Mouse (Mus musculus): Measurements from ENCODE around the gene Zfpl1.

Zfpl1 gene

DNA sequence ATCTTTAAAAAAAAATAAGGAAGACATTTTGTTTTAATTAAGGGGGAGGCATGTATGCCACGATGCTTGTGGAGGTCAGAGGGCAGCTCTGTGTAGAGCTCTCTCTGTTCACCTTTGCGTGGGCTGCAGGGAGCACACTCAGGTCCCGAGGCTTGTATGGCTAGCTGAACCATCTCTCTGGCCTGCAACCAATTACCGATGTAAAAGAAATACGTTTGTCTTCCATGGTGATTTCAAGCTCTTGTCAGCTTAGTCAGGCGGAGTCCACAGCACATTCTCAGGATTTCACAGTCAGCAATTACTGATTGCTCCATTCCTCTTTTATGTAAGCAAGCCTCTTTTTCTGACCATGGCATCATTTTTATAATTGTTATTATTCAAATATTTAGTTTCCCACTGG lies 16.4 kb upstream of the Zfpl1 start:
- DNase-seq (ENCODE audit: low read depth, low spot score), result no peak

DNA sequence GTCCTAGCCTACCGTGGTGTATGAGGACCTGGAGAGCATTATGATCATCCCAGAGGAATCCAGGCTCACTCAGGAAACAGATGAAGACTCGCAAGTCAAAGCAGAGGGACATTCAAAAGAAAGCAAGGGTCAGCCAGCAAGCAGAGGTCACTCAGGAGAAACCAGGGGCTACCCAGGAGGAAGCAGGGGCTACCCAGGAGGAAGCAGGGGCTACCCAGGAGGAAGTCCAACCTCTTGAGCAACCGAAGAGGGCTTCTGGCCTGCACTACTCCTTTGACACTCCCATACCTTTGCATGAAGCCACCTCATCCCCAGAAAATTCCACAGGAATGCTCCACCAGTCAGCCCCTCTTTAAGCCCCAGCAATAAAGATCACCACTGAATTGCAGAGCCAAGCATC lies 13.1 kb upstream of the Zfpl1 start:
- no peak for DNase-seq (ENCODE audit: low read depth, low spot score)

DNA sequence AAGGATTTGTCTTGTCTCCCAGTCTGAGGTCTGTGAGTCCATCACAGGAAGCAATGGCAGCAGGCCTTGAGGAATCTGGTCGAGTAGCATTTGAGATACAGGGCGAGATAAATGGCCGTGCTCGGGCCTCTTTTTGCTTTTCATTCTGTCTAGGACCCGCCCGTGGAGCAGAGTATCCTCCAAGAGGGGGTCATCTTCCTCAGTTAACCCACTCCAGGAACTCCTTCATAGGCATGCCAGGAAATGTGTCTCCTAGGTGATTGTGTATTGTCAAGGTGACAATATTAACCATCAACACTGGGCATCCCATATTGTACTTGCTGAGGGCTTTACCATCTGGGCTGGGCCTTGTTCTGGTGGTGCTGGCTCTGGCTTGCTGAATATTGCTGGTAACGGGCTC lies 9.4 kb upstream of the Zfpl1 start, which contains the start of gene AC131692.1:
Gene AC131692.1 (plus strand): TSS at position 301 of the 400 bp plus-strand sequence.
- no peak for DNase-seq (ENCODE audit: low read depth, low spot score)

DNA sequence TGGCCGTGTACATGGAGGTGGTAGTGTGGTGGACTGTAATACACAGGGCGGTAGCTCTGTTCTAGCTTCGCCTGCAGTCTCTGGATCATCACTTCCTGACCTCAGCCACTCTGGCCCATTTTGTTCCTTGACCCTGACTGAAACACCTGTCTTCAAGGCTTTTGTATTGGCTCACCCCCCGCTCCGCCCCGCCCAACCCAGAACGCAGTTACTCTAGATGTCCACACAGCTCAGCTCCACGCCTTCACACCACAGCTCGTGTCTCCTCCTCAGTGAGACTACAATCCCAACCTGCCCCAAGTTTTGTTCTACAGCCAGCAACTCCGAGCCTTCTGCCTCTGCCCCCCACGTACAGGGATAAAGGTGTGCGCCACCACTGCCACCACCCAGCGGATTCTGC lies 4.1 kb upstream of the Zfpl1 start:
- DNase-seq (ENCODE audit: low read depth, low spot score), result no peak

DNA sequence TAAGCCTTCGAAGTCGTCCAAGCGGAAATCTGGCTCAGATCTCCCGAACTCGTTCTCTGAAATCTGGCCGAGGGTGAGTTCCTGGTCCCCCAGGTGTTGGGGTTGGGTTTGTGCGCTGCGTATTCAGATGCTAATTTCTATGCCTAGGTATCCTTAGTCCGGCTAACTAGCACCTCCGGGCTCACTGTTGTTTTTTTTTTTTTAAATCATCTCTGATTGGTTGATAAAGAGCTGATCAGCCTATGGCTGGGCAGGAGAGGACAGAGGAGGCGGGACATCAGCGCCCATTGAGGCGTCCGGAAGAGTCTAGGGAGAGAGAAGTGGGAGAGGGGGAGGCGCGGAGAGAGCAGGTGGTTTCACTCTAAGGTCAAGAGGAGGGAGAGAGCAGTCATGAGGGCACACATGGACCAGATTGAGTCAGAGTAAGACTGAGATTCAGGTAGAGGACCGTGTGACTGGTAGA lies 692 bp upstream of the Zfpl1 start:
- DNase-seq (ENCODE audit: low read depth, low spot score), result no peak

DNA sequence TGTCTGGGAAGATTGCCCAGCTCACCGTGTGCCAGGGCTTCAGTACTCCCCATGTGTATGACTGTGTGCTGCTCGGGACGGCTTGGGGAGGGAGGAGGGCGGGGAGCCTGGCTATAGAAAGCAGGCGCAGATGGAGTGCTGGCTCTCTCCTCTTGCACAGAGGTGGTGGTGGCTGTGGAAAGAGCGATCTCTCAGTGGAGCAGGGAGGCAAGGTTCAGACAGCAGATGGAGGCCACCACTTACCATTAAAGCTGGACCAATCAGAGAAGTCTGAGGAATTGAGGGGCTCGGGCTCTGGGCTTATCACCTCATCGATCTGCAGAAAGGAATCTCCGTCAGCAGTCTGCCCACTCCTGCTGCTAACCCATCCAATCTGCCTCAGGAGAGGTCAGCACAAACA lies 2.6 kb downstream of the Zfpl1 start, which contains the start of gene Gm28374:
Gene Gm28374 (minus strand): TSS at position 101 of the 400 bp plus-strand sequence.
- DNase-seq (ENCODE audit: low read depth, low spot score), result no peak

DNA sequence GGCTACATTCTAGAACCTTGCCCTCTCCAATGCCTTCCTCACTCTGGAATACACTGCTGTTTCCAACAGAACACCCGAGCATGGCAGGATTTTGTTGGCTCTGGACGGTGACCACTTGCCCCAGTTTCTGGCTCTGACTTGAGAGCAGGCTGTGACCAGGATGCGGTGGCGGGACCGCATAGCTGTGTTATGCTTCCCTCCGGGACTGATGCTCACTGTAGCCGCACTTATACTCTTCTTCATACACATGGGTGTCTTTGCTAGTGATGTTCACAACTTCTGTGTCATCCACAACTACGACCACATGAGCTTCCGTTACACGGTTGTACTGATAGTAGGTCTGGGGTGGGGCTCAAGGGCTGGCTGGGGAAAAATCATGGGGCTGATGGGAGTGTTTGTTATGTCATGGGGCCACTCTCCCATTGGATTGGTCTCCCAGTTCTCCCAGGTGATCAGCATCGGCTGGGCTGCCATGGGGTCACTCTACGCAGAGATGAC lies 4.7 kb downstream of the Zfpl1 start, which contains the start of gene Tmem262:
Gene Tmem262 (plus strand): TSS at position 51 of the 498 bp plus-strand sequence.
- no peak for DNase-seq (ENCODE audit: low read depth, low spot score)

DNA sequence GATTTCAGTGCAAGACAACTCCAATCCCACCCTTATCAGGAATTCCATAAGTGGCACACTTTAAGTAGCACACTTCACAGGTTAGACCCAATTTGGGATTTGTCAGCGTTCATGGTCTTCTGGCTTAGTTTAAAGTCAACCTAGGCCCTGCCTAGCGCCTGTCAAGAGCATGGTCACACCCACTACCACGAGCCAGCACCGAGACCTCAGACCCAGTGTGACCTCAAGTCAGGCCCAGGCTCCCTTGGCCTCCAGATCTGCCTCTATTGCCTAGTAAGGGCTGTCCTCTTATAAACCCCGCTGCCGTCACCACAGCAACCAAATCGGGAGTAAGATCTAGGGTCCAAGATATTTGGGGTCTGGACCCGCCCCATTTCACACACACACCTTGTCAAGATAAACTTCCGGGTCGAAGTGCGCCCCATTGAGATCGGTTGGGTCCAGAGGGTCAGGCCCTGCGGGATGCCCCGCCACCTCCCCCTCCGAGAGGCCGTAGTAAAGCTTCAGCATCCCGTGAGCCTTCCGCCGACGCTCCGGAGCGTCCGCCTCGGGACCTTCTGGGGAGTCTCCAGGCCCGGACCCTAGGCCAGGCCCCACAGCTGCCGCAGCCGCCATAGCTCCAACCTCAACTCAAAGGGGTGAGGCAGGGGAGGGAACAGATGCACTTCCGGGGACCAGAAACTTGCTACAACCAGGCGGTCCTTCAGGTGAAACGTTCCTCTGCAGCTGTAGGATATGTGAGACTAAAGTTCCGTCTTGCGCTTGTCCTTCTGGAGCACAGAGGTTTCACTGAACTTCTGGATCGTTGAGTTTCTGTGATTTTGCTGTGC lies 8.0 kb downstream of the Zfpl1 start, which contains the start of gene Vps51:
Gene Vps51 (minus strand): TSS at position 668 of the 830 bp plus-strand sequence.
- peak; percentile 90 for DNase-seq (ENCODE audit: low read depth, low spot score)

DNA sequence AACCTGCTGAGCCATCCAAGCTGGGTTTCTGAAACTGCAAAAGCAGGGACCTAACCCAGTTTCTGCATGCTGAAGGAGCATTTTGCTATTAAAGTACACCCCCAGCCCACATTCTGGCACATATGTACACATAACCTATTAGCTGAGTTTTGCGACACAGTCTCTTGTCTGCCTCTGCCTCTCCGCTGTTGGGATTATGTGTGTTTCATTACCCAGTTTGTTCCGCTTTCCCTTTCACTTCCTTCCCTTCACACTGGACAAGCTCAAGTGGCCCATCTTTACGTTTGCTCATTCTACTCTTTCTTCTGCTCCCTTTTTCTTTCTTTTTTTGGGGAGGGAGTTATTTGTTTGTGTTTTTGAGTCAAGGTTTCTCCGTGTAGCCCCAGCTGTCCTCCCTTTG lies 10.9 kb downstream of the Zfpl1 start:
- no peak for DNase-seq (ENCODE audit: low read depth, low spot score)

DNA sequence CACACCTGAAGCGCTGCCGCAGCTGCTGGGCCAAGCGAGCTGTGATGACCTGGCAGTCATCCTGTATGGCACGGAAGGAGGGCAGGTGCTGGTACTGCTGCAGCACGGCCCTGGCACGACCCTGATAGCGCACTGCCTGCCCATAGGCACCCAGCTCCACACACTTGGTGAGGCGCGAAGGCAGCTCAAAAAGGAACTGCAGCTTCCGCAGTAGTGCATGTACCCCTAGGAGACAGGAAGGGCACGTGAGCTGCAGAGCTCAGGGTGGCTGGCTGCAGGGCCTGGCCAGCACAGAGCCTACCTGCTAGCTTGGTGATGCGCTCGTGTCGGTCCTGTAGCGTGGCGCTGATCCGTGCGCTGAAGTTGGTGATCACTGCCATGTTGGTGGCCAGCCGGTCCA lies 13.5 kb downstream of the Zfpl1 start:
- DNase-seq (ENCODE audit: low read depth, low spot score), result no peak

DNA sequence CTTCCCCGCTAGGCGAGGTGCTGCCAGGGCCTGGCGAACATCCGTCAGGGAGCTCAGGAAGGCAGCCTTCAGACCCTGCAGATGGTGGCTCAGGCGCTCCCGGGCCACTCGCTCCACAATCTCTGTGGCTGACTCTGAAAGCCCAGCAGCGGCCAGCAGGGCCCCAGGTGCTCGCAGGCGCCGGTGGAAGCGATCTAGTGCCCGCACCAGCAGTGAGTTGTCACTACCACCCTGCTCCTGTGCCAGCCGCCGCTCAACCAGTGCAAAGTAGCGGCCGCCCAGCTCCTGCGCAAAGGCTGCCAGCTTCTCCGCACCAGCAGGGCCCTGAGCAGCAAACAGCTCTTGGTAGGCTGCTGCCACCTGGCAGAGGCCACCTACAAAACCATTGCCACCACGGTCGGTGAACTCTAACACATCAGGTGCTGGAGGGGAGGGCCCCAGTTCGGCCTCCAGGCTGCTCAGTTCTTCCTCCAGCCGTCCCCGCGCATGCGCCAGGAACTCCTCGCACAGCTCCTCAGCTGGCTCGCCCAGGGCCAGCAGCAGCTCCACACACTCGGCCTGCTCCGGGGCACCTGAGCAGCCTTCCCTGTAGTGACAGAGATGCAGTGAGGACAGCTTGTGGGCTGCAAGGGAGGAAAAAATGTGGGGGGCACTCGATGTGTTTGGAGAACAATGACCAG lies 14.0 kb downstream of the Zfpl1 start:
- no peak for DNase-seq (ENCODE audit: low read depth, low spot score)

DNA sequence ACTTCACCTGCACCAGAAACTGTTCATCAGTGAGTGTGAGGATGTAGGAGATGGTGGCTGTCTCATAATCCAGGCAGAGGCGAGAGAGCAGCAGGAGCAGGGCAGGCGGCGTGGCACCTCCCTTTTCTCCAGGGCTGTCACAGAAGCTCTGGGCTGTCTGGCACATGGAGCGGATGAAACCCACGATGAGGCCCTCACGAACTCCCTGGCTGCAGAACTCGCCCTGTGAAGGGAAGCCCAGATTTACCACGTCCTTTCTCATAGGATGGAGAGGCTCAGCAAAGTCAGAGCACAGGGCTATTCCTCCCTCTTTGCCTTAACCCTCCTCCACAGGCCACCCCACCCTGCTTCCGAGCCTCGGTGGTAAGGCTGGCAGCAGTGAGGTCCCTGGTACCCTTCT lies 14.9 kb downstream of the Zfpl1 start:
- no peak for DNase-seq (ENCODE audit: low read depth, low spot score)

DNA sequence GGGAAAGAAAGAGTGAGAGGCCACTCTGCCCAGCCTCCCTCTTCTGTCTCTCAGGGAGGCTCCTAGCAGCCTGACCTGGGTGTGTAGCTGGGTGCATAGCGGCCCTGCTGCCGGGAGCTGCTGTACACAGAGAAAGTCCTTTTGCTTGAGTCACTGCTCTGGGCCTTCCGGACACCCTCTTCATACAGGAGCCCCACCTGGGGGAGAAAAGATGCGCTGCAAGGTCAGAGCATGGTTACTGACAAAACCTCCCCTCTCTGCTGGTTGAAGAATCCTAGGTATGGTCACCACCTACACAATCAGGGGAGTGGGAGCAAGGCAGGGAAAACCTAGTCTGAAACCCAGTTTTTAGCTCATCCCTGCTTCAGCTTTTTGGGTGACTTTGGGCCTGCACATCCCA lies 15.8 kb downstream of the Zfpl1 start:
- no peak for DNase-seq (ENCODE audit: low read depth, low spot score)

DNA sequence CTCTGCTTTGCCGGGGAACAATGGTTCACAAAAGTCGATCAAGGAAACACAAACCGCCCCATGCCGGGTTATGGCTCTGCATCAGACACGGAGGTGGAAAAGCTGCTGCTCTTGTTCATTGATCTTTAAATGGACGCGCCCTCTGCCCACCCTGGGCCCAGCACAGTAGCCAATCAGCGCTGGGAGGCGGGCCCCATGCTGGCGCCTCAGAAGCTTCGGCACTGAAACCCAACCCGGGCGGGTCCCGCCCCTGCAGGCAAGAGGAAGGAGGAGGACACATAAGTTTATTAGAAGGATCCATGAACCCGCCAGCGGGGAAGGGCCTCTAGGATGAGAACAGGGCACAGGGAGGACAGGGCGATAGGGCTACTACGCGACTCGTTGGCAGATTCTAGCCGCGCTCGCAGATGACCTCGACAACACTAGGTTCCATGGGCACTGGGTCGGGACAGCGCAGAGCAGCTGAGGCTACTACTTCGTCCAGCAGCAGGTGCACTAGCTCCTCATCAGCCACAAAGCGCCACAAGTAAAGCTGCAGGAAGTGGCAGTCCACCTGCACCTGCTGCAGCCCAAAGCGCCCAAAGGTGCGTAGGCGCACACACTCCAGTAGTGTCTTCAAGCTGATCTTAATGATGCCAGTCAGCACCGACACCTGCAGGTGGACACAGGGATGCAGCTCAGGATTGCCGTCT lies 16.9 kb downstream of the Zfpl1 start, which contains the start of gene Tm7sf2:
Gene Tm7sf2 (minus strand): TSS at position 650 of the 692 bp plus-strand sequence.
- DNase-seq (ENCODE audit: low read depth, low spot score), result no peak

DNA sequence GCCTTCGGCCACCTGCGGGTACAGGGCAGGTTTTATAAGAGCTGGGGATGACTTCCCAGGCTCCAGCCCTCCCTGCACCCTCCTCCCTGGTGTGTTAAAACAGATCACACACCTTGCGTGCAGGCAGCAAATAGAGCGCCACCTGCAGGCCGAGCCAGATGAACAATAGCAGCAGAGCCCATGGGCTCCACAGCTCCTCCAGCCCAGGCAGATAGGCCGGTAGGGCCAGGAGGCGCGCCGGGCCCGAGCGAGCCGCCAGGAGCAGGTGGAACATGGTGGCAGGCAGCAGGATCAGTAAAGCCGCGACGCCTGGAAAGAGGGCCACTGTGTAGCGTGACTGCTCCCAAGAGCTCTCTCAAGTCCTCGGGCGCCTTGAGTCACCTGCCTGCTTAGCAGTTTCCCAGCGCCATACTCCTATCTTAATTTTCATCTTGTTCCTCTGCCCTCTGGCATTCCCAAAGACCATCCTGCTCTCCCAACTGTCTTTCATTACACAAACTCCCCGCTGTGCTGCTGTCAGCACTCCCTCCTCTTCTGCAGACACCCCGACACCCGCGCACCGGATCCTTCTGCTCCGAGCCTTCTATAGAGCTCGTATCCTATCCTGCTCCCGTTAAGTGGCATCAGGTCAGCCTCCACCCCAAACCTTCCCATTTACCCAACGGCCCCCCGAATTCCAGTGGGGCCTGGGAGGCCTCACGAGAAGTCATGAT lies 17.6 kb downstream of the Zfpl1 start:
- no peak for DNase-seq (ENCODE audit: low read depth, low spot score)

DNA sequence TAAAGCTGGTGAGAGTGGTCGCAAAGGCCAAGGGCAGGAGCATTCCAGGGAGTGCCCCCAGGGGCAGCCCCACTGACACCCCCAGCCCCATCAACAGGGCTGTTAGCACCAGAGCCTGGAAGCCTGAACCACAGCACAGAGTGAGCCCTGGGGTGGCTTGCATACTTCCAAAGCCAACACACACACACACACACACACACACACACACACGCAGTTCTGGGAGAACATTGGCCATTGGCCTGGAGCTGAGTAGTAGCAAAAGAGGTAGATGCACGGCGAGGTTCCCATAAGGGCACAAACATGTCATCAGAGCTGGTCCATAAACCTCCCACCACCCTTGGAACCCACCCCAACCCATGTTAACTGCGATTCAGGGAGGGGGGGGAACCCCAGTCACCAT lies 18.2 kb downstream of the Zfpl1 start:
- no peak for DNase-seq (ENCODE audit: low read depth, low spot score)

DNA sequence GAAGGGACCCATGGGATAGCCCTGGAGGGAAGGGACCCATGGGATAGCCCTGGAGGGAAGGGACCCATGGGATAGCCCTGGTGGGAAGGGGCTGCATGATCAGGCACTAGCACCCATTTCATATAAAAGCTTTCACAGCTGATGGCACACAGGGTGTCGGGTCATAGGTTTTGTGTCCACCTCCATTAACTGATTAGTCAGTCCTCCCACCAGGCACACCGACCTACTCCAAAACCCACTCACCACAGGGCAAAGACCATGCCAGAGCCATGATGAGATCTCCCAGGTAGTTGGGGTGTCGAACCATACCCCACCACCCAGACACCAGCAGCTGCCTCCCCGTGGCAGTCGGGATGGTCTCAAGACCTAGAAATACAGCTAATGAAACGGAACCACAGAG lies 21.7 kb downstream of the Zfpl1 start:
- DNase-seq (ENCODE audit: low read depth, low spot score), result no peak

DNA sequence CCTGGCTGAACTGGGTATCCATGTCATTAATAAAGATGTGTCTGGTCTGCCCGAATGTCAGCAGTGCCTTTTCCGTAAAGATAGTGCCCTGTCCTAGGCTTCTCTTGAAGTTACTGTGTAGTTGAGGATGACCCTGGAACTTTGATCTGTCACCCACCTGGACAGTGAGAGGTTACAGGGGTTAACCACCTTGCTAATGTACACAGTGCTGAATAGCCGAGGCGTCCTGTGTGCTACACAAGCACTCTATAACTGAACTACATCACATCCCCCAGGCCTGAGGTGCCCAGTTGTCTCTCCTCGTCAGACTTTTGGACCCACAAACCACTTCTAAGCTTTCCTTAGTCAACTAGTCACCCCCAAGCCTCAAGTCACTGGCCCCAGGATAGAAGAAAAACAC lies 22.3 kb downstream of the Zfpl1 start:
- DNase-seq (ENCODE audit: low read depth, low spot score), result no peak

DNA sequence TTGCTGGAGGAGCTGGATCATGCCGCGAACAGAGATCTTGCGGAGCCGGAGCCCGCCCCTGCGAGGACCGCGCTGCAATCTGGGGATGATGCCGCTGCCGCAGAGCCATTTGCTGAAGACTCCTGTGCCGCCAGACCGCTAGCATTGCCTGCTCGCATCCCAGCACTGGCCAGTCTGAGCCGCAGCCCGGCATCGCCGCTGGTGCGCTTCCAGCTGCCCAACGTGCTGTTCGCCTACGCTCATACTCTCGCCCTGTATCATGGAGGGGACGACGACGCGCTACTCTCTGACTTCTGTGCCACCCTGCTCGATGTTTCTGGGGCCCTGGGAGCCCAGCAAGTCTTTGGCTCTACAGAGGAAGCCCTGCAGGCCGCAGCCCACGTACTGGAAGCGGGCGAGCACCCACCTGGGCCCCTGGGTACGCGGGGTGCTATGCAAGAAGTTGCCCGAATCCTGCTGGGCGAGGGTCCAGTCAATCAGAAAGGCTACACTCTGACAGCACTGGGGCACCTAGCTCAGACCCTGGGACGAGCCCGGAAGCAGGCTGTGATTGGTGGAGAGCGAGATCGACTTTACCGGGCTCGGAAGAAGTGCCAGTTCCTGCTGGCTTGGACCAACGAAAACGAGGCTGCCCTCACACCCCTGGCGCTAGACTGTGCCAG lies 23.0 kb downstream of the Zfpl1 start:
- no peak for DNase-seq (ENCODE audit: low read depth, low spot score)

DNA sequence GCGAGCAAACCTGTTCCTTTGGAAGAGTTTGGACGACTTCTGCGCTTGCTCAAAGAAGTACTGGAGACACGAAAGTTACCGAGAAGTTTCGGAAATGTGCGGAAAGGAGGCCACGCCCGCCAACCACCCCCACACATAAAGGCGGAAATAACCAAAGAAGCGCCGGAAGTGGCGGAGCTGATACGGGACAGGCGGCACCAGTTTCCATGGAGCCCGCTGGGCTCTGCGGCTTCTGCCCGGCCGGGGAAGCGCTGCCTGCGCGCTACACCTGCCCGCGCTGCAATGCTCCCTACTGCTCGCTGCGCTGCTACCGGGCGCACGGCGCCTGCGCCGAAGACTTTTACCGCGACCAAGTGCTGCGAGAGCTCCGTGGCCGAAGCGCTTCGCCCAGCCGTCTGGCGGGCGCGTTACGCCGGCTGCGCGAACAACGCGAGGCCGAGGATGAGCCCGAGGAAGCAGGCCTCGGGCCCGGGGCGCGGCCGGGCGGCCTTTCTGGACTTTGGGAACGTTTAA lies 23.7 kb downstream of the Zfpl1 start, which contains the start of gene Znhit2:
Gene Znhit2 (plus strand): TSS at position 172 of the 513 bp plus-strand sequence.
- peak; percentile 77 for DNase-seq (ENCODE audit: low read depth, low spot score)
